Mouse (Mus musculus): ENCODE measurements around the gene Flnb. TPM values are rescaled to one million over a fixed set of nuclear protein-coding genes. Genes with fewer than 3 reads are reported as not detected.

Gene Flnb
- total RNA-seq, 2 experiments from 2014 or later, result 48.7 to 48.9 TPM

- intact Hi-C loops (cut with DNase I), result no loop called here
- no peak for DNase-seq (ENCODE audit: extremely low spot score in 1 of 2, low spot score in 2 of 2)
Measured at GRCm38 (mm10) chr14:7921459-7921858, 103.7 kb downstream of the Flnb start.

DNA sequence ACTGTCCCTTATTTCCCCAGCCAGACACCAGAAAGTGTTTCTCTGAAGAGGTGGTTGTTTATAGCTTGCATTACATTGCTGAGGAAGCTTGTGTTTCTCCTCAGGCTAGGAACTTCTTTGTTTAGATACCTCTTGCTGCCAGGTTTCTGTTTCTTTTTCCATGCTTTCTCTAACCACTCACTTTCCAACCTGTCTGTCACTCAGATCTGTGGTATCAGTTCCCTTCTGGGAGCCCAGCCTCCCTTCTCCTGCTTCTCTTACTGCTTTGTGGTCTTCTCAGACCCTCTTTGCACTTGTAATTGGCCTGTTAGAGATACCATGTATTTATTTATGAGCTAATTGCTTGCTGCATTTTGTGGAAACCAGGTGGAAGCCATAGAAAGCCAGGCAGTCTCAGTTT, 105.9 kb downstream of the Flnb start:
- DNase-seq (ENCODE audit: extremely low spot score in 1 of 2, low spot score in 2 of 2), result no peak
- intact Hi-C loops (cut with DNase I), result no loop called here

GRCm38 (mm10) chr14:7928362-7928761, 110.6 kb downstream of the Flnb start:
- intact Hi-C loops (cut with DNase I), result no loop called here
- DNase-seq (ENCODE audit: extremely low spot score in 1 of 2, low spot score in 2 of 2), result no peak

DNA sequence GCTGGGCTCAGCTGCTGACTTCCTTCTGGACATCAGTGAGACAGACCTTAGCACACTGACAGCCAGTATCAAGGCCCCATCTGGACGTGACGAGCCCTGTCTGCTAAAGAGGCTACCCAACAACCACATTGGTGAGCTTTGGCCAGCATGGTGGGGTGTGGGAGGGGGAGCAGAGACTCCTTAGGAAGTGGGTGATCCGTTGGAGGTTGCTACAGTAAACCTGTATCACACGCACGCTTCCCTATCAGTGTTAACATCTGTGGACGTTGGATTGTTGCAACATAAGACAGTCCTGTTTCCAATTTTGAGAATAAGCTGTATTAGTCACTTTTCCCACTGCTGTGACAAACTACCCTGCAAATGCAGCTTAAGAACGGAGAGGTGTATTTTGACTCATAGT, 111.3 kb downstream of the Flnb start:
- intact Hi-C loops (cut with DNase I), result no loop called here

GRCm38 (mm10) chr14:7932151-7932550, 114.4 kb downstream of the Flnb start:
- DNase-seq (ENCODE audit: extremely low spot score in 1 of 2, low spot score in 2 of 2), result no peak
- intact Hi-C loops (cut with DNase I), result no loop called here

More for the DNA sequence above, 111.3 kb downstream of the Flnb start:
- no peak for DNase-seq (ENCODE audit: extremely low spot score in 1 of 2, low spot score in 2 of 2)

DNA sequence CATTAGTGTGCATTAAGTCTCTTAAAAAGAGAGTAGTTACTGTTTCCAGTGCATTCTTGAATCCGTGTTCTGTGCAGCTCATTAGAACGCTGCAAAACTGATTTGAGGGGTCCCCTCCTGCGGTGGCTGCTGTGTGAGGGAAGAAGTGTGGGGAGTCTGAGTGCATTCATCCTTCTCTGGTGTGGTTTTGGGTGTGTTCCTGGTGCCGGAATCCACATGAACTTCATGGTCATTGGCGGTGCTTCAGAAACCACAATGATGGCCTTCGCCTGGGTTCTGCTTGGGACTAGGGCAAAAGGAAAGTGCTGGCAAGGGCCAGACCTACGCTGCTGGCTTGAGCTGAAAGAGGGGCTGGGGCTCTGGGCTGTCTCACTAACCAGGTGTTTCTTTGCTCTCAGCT, 116.4 kb downstream of the Flnb start:
- intact Hi-C loops (cut with DNase I), result no loop called here
- DNase-seq (ENCODE audit: extremely low spot score in 1 of 2, low spot score in 2 of 2), result no peak

GRCm38 (mm10) chr14:7937052-7937630, 119.4 kb downstream of the Flnb start:
- intact Hi-C loops (cut with DNase I), result no loop called here
- DNase-seq (ENCODE audit: extremely low spot score in 1 of 2, low spot score in 2 of 2), result peak in 1 of 2 experiments; percentile 52

GRCm38 (mm10) chr14:7938809-7939784, 121.3 kb downstream of the Flnb start:
- no peak for DNase-seq (ENCODE audit: extremely low spot score in 1 of 2, low spot score in 2 of 2)
- intact Hi-C loops (cut with DNase I), result no loop called here

- no peak for DNase-seq (ENCODE audit: extremely low spot score in 1 of 2, low spot score in 2 of 2)
- intact Hi-C loops (cut with DNase I), result loop anchor here (2.0 to 10.0 kb wide), 2 partner anchors 47 to 123 kb away; no protein-coding TSS in a partner anchor
Measured at GRCm38 (mm10) chr14:7941413-7941812, 123.7 kb downstream of the Flnb start.

GRCm38 (mm10) chr14:7943101-7943800, 125.5 kb downstream of the Flnb start:
- intact Hi-C loops (cut with DNase I), result loop anchor here (10.0 kb wide), 1 partner anchor 48 kb away; no protein-coding TSS in a partner anchor
- no peak for DNase-seq (ENCODE audit: extremely low spot score in 1 of 2, low spot score in 2 of 2)

GRCm38 (mm10) chr14:7943801-7944135, 126.0 kb downstream of the Flnb start:
- intact Hi-C loops (cut with DNase I), result loop anchor here (10.0 kb wide), 1 partner anchor 49 kb away; no protein-coding TSS in a partner anchor
- DNase-seq (ENCODE audit: extremely low spot score in 1 of 2, low spot score in 2 of 2), result no peak

DNA sequence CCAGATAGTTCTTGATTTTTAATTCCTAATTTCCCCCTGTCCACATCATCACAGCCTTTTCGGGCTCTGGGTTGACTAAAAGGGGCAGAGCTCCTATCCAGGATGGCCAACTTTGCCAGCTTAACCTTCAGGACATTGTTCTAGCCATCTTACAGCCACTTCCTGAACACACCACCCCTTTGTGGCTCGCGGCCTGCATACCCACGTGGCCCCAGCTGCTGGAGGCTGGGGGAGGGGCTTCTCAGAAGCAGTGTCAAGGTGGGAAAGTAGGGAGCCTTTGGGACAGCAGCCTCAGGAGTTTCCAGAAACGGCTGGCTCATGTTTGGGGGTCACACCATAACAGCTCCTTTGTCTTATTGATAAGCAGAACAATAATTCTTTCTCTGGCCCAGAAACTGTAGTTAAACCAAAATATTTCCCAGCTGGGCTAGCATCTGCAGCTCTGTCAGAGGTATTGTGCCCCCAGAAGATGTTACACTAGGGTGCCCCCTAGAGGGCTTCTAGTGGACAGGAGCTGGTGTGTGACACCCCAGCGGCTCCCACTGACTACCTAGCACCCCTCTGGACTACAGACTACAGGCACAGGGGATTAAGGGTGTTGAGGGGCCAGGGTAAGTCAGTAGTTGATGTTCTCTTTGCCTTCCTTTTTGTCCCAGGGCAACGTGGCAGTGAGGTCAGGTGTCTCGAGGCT, 126.7 kb downstream of the Flnb start:
- DNase-seq (ENCODE audit: extremely low spot score in 1 of 2, low spot score in 2 of 2), result no peak
- intact Hi-C loops (cut with DNase I), result loop anchor here (10.0 kb wide), 1 partner anchor 50 kb away; no protein-coding TSS in a partner anchor

GRCm38 (mm10) chr14:7945261-7945660, 127.5 kb downstream of the Flnb start:
- intact Hi-C loops (cut with DNase I), result loop anchor here (10.0 kb wide), 1 partner anchor 50 kb away; no protein-coding TSS in a partner anchor
- DNase-seq (ENCODE audit: extremely low spot score in 1 of 2, low spot score in 2 of 2), result no peak

DNA sequence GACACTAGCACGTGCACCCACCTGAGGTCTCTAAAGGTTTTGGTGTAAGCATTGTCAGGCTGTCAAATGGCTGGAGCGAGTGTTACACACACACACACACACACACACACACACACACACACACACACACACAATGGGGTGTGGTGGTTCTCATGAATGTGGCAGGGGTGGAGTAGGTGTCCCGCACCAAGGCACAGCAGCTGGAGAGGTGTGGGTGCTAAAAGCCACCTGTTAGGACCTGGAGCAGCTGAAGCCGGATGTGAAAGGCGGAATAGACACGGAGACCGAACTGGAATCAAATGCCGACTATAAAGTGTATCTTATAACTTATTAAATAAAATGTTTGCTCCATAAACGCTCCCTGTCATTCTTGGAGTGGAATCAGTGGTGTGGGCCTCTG, 133.5 kb downstream of the Flnb start:
- DNase-seq (ENCODE audit: extremely low spot score in 1 of 2, low spot score in 2 of 2), result no peak
- intact Hi-C loops (cut with DNase I), result no loop called here

DNA sequence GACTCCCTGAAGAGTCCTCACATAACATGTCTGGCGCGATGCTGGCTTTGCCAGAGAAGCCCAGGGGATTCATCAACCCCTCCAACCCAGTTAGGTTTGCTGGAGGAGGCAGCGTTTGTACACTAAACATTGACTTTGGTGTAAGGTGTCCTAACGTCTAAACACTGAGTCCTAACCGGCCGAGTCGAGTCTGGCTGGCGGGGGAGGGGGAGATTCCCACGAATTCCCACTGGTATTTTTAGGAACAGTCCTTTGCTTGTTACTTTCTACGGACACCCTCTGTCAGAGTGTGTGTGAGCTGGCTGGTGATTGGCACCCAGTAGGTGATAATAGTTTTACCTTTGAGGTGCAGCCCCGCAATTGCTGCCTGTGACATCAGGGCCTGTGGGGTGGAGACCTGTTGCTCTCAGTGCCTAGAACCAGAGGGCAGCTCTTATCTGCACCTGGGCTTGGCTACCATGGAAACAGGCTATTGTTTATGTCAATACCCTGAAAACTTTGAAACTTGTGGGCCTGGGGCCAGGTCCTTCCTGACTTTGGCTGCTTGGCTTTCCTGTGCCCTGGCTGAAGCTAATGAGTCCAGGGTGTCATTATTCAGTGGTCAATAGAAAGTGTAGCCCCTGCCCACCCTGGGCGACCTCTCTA, 135.0 kb downstream of the Flnb start:
- intact Hi-C loops (cut with DNase I), result no loop called here
- DNase-seq (ENCODE audit: extremely low spot score in 1 of 2, low spot score in 2 of 2), result peak in 1 of 2 experiments; percentile 79

- intact Hi-C loops (cut with DNase I), result no loop called here
Measured at GRCm38 (mm10) chr14:7954071-7954471, 136.3 kb downstream of the Flnb start.

GRCm38 (mm10) chr14:7956427-7956826, 138.7 kb downstream of the Flnb start:
- DNase-seq (ENCODE audit: extremely low spot score in 1 of 2, low spot score in 2 of 2), result no peak
- intact Hi-C loops (cut with DNase I), result no loop called here

More at GRCm38 (mm10) chr14:7954071-7954471, 136.3 kb downstream of the Flnb start:
- peak in 1 of 2 experiments; percentile 70 for DNase-seq (ENCODE audit: extremely low spot score in 1 of 2, low spot score in 2 of 2)

DNA sequence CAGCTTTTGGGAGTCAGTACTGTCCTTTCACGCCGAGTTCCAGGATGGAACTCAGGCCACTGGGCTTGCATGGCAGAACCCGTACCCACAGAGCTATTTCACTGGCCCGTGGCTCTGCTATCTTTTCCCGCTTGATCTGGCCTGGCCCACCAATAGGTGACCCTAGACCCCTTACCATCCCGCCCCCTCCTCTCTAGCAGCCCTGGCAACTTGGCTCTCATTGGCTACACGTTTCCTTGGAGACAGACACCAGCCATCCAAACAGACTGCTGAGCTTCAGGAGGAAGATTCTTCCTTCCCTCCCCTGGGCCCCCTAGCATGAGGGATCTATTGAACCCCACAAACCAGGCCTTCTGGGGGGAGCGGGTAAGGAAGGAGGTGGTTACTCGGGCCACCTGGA, 139.3 kb downstream of the Flnb start, which contains the start of gene Gm45521:
Gene Gm45521 (plus strand): TSS at position 240 of the 400 bp plus-strand sequence.
- intact Hi-C loops (cut with DNase I), result no loop called here
- no peak for DNase-seq (ENCODE audit: extremely low spot score in 1 of 2, low spot score in 2 of 2)

All from left cerebral cortex, postnatal 10 days (tissue).